Mouse (Mus musculus): ENCODE measurements around the gene Lrrc9.

GRCm38 (mm10) chr12:72407721-72408110, 34.0 kb upstream of the Lrrc9 start:
- TF ChIP-seq POLR2A (IDR thresholded peaks at IDR 0.05; ENCODE audit: borderline replicate concordance, control insufficient read depth, low read depth, low read length) (no peak), CTCF (IDR thresholded peaks at IDR 0.05; ENCODE audit: control insufficient read depth, insufficient read depth, low read length) (no peak)
